Mouse (Mus musculus): ENCODE measurements around the gene Fbxl8. TPM values are rescaled to one million over a fixed set of nuclear protein-coding genes. Genes with fewer than 3 reads are reported as not detected.
"Not testable (repeated sequence)": the region's sequence is repeated elsewhere in the genome, so short reads cannot be mapped to it uniquely, and the experiment has no call there.

Gene Fbxl8
- polyA plus RNA-seq, 1 experiment from 2014 or later = 1.4 TPM

DNA sequence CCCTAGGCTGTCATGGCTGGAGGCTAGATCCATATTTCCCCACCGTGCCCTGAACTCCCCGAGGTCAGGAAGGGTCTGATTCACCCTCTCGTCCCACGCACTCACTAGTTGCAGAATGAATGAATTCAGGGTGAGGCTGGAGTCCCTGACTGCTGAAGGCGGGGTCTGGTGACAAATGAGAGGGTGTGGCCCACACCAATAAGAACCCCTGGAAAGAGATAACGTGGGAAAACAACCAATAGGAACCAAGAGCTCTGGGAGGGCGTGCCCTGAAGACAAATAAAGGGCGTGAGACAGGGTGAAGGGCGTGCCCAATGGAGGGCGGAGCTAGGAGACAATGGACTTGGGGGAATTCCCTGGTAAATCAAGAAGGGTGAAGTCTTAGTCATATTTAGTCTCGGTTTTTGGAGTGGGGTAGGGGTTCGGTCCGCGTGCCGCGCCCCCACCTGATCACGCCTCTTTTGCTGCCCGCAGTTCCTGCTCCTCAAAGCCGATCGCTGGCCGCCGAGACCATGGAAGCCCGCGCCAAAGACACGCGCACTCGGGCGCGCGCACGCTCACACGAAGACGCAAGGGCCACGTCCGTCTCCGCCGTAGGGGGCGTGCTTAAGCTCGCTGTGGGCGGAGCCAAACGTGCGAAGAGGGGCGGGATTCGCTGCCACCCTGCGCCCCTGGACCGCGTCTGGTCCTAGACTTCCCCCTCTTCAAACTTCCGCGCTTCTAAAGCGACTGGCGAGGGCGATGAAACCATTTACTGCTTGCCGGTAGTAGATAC lies 24.7 kb downstream of the Fbxl8 start:
- peak overlapping the region; percentile 62 for H3K4me3 ChIP-seq (ENCODE audit: low read depth, low read length)
- peaks cover 23% of the 10 kb centered on the region for H3K4me1 ChIP-seq (ENCODE audit: control insufficient read depth, low read depth, low read length)
- H3K27ac ChIP-seq (ENCODE audit: low read length) = 0 out of 2 replicates have a peak overlapping the region, but pooled peaks have one; percentile 26
- H3K9ac ChIP-seq (ENCODE audit: low read depth, low read length) = peak overlapping the region; percentile 39
- H3K4me2 ChIP-seq (ENCODE audit: low read depth, low read length) = peak overlapping the region; percentile 84
- under 1% methylated on average over 53 of the region's 53 CpGs for WGBS (ENCODE audit: insufficient replicate concordance)
- no peaks in the 10 kb centered on the region for H3K9me3 ChIP-seq (replicated peaks; ENCODE audit: control insufficient read depth, low read length)
- H3K27me3 ChIP-seq (ENCODE audit: control insufficient read depth, insufficient read depth, low read depth, low read length) = peaks cover 23% of the 10 kb centered on the region
- ATAC-seq (ENCODE audit: low read depth) = peak; percentile 84
- H3K36me3 ChIP-seq (ENCODE audit: control insufficient read depth, insufficient read depth) = no peaks in the 10 kb centered on the region

DNA sequence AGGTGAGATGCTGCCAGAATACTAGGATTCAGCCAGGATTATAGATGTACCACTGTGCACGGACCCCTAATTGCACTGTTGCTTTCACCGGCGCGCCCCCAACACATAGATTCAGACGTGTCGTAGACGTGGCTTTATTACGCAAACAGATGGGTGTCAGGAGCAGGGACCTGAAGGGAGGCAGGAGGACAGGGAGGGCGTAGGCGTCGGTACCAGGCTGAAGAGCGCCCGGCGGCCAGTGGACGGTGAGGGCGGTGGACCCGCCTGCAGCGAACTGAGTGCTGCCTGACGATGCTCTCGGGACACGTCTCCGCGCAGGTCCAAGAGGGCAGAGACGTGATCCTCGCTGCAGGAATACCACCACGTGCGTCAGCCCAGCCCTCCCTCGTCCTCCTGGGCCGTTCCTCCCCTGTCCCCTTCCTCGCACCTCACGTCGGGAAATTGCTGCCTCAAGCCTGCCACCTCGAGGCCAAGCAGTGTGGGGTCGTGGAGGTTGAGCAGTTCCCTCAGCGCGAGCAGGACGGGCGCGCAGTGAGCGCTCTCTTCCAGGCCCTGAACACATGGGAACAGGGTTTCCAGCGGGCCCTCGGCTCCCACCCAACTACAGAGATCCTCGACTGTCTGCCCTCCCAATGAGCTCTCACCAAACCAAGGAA lies 25.5 kb downstream of the Fbxl8 start, which contains the start of gene 4931428F04Rik:
Gene 4931428F04Rik (minus strand): TSS at position 60 of the 656 bp plus-strand sequence.
- Histone ChIP-seq H3K4me3 (ENCODE audit: low read depth, low read length) (peak within 1 kb of the TSS; percentile 62), H3K27me3 (ENCODE audit: control insufficient read depth, insufficient read depth, low read depth, low read length) (peaks cover 20% of the 10 kb centered on the region), H3K27ac (ENCODE audit: low read length) (0 out of 2 replicates have a peak within 1 kb of the TSS, but pooled peaks have one; percentile 26), H3K9me3 (replicated peaks; ENCODE audit: control insufficient read depth, low read length) (no peaks in the 10 kb centered on the region), H3K36me3 (ENCODE audit: control insufficient read depth, insufficient read depth) (no peaks in the 10 kb centered on the region), H3K9ac (ENCODE audit: low read depth, low read length) (peak within 1 kb of the TSS; percentile 39), H3K4me1 (ENCODE audit: control insufficient read depth, low read depth, low read length) (peaks cover 23% of the 10 kb centered on the region), H3K4me2 (ENCODE audit: low read depth, low read length) (peak within 1 kb of the TSS; percentile 84)
- no peak; the same call in none of the 2 replicates for ATAC-seq (ENCODE audit: low read depth)
- 4% methylated on average over 43 of the region's 43 CpGs for WGBS (ENCODE audit: insufficient replicate concordance)

DNA sequence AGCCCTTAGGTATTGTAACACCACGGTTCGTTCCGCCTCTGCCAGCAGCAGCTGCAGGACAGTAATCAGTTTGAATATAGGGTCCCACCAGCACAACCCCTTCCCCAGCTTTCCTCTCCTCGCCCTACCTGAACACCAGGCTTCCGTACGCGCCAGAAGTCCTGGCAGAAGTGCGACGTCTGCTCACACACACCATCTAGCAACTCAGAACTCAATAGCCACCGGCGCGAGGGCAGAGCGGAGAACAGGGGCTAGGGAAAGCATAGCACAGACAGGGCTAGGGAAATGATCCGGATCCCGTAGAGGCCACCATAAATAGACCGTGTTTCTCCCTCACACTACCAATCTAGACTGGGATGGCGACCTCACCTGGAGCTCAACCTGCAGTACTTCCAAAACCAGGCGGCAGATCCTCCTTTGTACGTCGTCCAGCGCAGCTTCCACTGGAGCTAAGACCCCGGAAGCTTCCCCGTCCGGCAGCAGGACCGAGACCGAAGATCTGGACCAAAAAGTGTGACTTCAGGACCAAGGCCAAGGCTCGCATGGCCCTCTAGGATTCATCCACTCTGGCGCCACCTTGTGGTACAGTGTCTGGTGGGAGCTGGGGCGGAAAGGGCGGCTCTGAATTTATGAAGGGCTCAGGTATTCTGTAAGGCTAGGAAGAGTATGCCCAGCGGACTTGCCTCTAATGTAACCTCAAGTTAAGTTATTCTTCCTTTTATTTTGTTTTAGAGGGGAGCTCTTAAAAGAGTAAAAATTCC lies 26.3 kb downstream of the Fbxl8 start:
- no peak overlapping the region for H3K9ac ChIP-seq (ENCODE audit: low read depth, low read length)
- H3K27me3 ChIP-seq (ENCODE audit: control insufficient read depth, insufficient read depth, low read depth, low read length) = peaks cover 15% of the 10 kb centered on the region
- H3K4me2 ChIP-seq (ENCODE audit: low read depth, low read length) = peak overlapping the region; percentile 84; the same call in 1 of the 2 replicates
- no peaks in the 10 kb centered on the region for H3K9me3 ChIP-seq (replicated peaks; ENCODE audit: control insufficient read depth, low read length)
- H3K27ac ChIP-seq (ENCODE audit: low read length) = no peak overlapping the region
- WGBS (ENCODE audit: insufficient replicate concordance) = 16% methylated on average over 31 of the region's 31 CpGs
- ATAC-seq (ENCODE audit: low read depth) = no peak
- no peaks in the 10 kb centered on the region for H3K36me3 ChIP-seq (ENCODE audit: control insufficient read depth, insufficient read depth)
- H3K4me3 ChIP-seq (ENCODE audit: low read depth, low read length) = no peak overlapping the region
- H3K4me1 ChIP-seq (ENCODE audit: control insufficient read depth, low read depth, low read length) = peaks cover 23% of the 10 kb centered on the region

DNA sequence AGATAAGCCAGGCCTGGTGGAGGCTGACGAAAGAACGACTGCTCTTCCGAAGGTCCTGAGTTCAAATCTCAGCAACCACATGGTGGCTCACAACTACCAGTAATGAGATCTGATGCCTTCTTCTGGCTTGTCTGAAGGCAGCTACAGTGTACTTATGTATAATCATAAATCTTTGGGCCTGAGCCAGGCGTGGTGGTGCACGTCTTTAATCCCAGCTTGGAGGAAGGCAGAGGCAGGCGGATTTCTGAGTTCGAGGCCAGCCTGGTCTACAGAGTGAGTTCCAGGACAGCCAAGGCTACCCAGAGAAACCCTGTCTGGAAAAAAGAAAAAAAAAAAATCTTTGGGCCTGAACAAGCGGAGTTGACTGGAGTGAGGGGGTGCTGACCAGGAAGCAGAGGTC lies 26.9 kb downstream of the Fbxl8 start:
- 64% methylated on average over 8 of the region's 8 CpGs for WGBS (ENCODE audit: insufficient replicate concordance)
- not testable (repeated sequence) for H3K9ac ChIP-seq (ENCODE audit: low read depth, low read length); H3K36me3 ChIP-seq (ENCODE audit: control insufficient read depth, insufficient read depth); H3K4me2 ChIP-seq (ENCODE audit: low read depth, low read length); H3K27ac ChIP-seq (ENCODE audit: low read length); H3K4me3 ChIP-seq (ENCODE audit: low read depth, low read length); H3K9me3 ChIP-seq (replicated peaks; ENCODE audit: control insufficient read depth, low read length); ATAC-seq (ENCODE audit: low read depth)
- Histone ChIP-seq H3K4me1 (ENCODE audit: control insufficient read depth, low read depth, low read length) (peaks cover 28% of the 10 kb centered on the region), H3K27me3 (ENCODE audit: control insufficient read depth, insufficient read depth, low read depth, low read length) (peaks cover 15% of the 10 kb centered on the region)

DNA sequence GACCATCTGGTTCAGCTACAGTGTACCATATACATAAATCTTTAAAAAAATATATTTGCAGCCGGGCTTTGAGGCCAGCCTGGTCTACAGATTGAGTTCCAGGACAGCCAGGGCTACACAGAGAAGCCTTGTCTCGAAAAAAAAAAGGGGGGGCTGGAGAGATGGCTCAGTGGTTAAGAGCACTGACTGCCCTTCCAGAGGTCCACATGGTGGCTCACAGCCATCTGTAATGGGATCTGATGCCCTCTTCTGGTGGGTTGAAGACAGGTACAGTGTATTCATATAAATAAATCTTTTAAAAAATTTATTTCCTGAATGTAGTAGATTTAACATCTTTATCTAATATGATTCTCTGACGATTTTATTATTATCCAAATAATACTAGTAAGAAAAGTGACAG lies 27.4 kb downstream of the Fbxl8 start:
- peaks cover 30% of the 10 kb centered on the region for H3K4me1 ChIP-seq (ENCODE audit: control insufficient read depth, low read depth, low read length)
- 44% methylated on average over 3 of the region's 3 CpGs for WGBS (ENCODE audit: insufficient replicate concordance)
- not testable (repeated sequence) for H3K9me3 ChIP-seq (replicated peaks; ENCODE audit: control insufficient read depth, low read length); ATAC-seq (ENCODE audit: low read depth); H3K36me3 ChIP-seq (ENCODE audit: control insufficient read depth, insufficient read depth); H3K4me2 ChIP-seq (ENCODE audit: low read depth, low read length); H3K4me3 ChIP-seq (ENCODE audit: low read depth, low read length); H3K27ac ChIP-seq (ENCODE audit: low read length); H3K9ac ChIP-seq (ENCODE audit: low read depth, low read length)
- peaks cover 15% of the 10 kb centered on the region for H3K27me3 ChIP-seq (ENCODE audit: control insufficient read depth, insufficient read depth, low read depth, low read length)

DNA sequence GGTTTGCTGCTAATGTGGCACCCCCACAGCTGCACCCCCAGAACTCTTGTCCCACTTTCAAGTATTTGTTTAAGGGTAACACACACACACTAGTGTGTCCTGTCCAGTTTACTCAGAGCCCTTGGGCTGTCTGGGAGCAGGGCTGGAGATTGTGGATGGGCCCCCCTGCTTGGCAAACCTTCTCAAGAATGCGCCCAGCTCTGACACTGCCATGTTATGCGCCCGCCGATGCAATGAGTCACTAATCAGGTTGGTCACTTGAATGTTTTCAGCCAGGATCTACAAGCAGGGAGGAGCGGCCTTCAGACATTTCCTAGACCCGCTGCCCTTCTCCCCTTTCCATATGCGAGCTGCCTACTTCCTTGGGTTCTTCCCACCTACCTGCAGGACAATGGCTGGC lies 28.0 kb downstream of the Fbxl8 start:
- no peak overlapping the region for H3K4me2 ChIP-seq (ENCODE audit: low read depth, low read length)
- no peaks in the 10 kb centered on the region for H3K9me3 ChIP-seq (replicated peaks; ENCODE audit: control insufficient read depth, low read length)
- H3K27ac ChIP-seq (ENCODE audit: low read length) = no peak overlapping the region
- H3K27me3 ChIP-seq (ENCODE audit: control insufficient read depth, insufficient read depth, low read depth, low read length) = peaks cover 15% of the 10 kb centered on the region
- no peak for ATAC-seq (ENCODE audit: low read depth)
- H3K4me1 ChIP-seq (ENCODE audit: control insufficient read depth, low read depth, low read length) = peaks cover 30% of the 10 kb centered on the region
- H3K4me3 ChIP-seq (ENCODE audit: low read depth, low read length) = no peak overlapping the region
- no peaks in the 10 kb centered on the region for H3K36me3 ChIP-seq (ENCODE audit: control insufficient read depth, insufficient read depth)
- 80% methylated on average over 7 of the region's 7 CpGs for WGBS (ENCODE audit: insufficient replicate concordance)
- H3K9ac ChIP-seq (ENCODE audit: low read depth, low read length) = no peak overlapping the region

DNA sequence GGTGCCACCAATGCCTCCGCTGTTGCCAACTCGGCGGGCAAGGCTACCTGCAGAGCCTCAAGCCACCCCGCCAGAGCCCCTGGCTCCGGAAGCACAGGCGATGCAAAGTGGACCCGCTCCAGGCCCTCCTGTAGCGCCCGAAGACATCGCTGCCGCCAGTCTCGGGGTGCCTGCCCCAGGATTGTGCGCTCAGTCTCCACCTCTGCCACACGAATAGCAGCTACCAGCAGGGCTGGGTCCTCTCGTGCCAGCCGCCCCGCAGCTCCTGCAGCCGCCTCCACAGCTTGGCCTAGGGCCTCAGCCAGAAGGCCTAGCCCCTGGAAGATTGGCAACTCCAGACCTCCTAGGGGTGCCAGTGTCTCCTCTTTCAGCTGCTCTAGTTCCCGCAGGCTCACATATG lies 29.0 kb downstream of the Fbxl8 start:
- H3K36me3 ChIP-seq (ENCODE audit: control insufficient read depth, insufficient read depth) = no peaks in the 10 kb centered on the region
- WGBS (ENCODE audit: insufficient replicate concordance) = 83% methylated on average over 19 of the region's 19 CpGs
- no peak overlapping the region for H3K4me3 ChIP-seq (ENCODE audit: low read depth, low read length)
- peaks cover 15% of the 10 kb centered on the region for H3K27me3 ChIP-seq (ENCODE audit: control insufficient read depth, insufficient read depth, low read depth, low read length)
- H3K9me3 ChIP-seq (replicated peaks; ENCODE audit: control insufficient read depth, low read length) = no peaks in the 10 kb centered on the region
- ATAC-seq (ENCODE audit: low read depth) = no peak
- no peak overlapping the region for H3K9ac ChIP-seq (ENCODE audit: low read depth, low read length)
- peaks cover 30% of the 10 kb centered on the region for H3K4me1 ChIP-seq (ENCODE audit: control insufficient read depth, low read depth, low read length)
- no peak overlapping the region for H3K4me2 ChIP-seq (ENCODE audit: low read depth, low read length)
- no peak overlapping the region for H3K27ac ChIP-seq (ENCODE audit: low read length)

DNA sequence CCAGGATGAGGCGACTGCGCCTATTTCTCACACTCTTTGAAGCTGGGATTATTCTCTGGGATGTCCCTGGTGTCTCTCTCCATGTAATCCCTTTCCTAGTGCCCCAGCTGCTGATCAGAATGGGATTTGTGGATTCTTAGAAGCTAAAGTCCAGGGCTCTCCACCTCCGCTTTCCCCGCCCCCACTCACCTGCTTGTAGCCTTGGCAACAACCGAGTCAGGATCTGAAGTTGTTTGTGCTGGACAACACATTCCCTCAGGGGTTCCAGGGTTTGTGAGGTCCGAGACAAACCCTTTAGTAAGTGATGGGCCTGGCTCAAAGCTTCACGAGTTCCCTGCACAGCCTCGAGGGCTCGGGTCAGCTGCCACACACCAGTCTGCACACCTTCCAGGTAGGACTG lies 30.3 kb downstream of the Fbxl8 start:
- Histone ChIP-seq H3K27me3 (ENCODE audit: control insufficient read depth, insufficient read depth, low read depth, low read length) (peaks cover 11% of the 10 kb centered on the region), H3K4me2 (ENCODE audit: low read depth, low read length) (no peak overlapping the region), H3K36me3 (ENCODE audit: control insufficient read depth, insufficient read depth) (peaks cover 4% of the 10 kb centered on the region; the same call in 1 of the 2 replicates), H3K9me3 (replicated peaks; ENCODE audit: control insufficient read depth, low read length) (no peaks in the 10 kb centered on the region), H3K27ac (ENCODE audit: low read length) (no peak overlapping the region), H3K9ac (ENCODE audit: low read depth, low read length) (no peak overlapping the region), H3K4me3 (ENCODE audit: low read depth, low read length) (peak overlapping the region; percentile 0; the same call in 1 of the 2 replicates), H3K4me1 (ENCODE audit: control insufficient read depth, low read depth, low read length) (peaks cover 27% of the 10 kb centered on the region)
- ATAC-seq (ENCODE audit: low read depth) = no peak
- 71% methylated on average over 9 of the region's 9 CpGs for WGBS (ENCODE audit: insufficient replicate concordance)
